Mouse (Mus musculus): Measurements from ENCODE around the gene Dpm1. TPM values are rescaled to one million over a fixed set of nuclear protein-coding genes. Genes with fewer than 3 reads are reported as not detected.

Gene Dpm1
- polyA plus RNA-seq, 1 experiment from 2014 or later: 63.9 TPM

- Histone ChIP-seq H3K9ac (replicated peaks) (no peak overlapping the region), H3K4me1 (peaks cover 26% of the 10 kb centered on the region), H3K27ac (replicated peaks) (no peak overlapping the region), H3K27me3 (replicated peaks) (peaks cover 4% of the 10 kb centered on the region; the same call in 1 of the 2 replicates), H3K36me3 (no peaks in the 10 kb centered on the region), H3K4me3 (replicated peaks) (no peak overlapping the region), H3K4me2 (no peak overlapping the region), H3K9me3 (replicated peaks) (no peaks in the 10 kb centered on the region)
- no peak for ATAC-seq (ENCODE audit: low FRiP score)
- 89% methylated on average over 9 of the region's 9 CpGs for WGBS
Measured at GRCm38 (mm10) chr2:168160370-168160930, 69.9 kb downstream of the Dpm1 start.

Small RNA genes within 50 kb of the gene (microRNA-seq; reads per million reads assigned to microRNA genes)
- gene Gm24561: not detected

Other genes with a start within 250 kb of the Dpm1 start
- 0.47 and 0.66 TPM in 2 replicates for gene Ripor3, start 220.0 kb downstream of the Dpm1 start, polyA plus RNA-seq (2015; fragmentation: Nextera tagmentation; extraction: Ambion mirVana)
- 6.6 and 6.8 TPM in 2 replicates for gene Pard6b, start 149.6 kb downstream of the Dpm1 start, polyA plus RNA-seq (2015; fragmentation: Nextera tagmentation; extraction: Ambion mirVana)
- gene Adnp, start 23.5 kb downstream of the Dpm1 start, polyA plus RNA-seq (2015; fragmentation: Nextera tagmentation; extraction: Ambion mirVana): 3.4 and 7.9 TPM in 2 replicates
- gene Gm20716, start 227 bp downstream of the Dpm1 start, polyA plus RNA-seq (2015; fragmentation: Nextera tagmentation; extraction: Ambion mirVana): 17.6 and 20.7 TPM in 2 replicates
- gene Mocs3, start within 50 bp of the Dpm1 start, polyA plus RNA-seq (2015; fragmentation: Nextera tagmentation; extraction: Ambion mirVana): 8.6 and 9.7 TPM in 2 replicates
- 0.95 and 1.7 TPM in 2 replicates for gene Kcng1, start 51.1 kb upstream of the Dpm1 start, polyA plus RNA-seq (2015; fragmentation: Nextera tagmentation; extraction: Ambion mirVana)